25 mouse cellular contexts compared by ENCODE assay signal in the genomic region with DNA sequence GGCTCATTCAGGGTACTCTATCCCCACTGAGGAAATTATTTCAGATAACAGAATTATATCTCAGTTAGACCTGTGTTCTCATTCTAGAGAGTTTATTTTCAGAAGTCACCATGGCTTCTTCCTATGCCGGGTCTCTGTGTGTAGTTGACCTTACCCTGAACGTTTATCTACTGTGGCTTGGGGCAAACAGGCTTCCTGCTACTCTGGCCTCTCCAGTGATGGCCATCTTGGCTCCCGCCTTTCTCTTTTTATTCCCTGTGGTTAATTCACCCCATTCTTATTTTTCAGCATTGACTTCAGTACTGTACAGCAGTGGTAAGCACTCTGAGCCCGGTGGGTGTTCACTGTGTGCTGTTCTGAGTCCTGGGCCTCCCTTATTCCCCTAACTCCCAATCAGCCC. TPM values are rescaled to one million over a fixed set of nuclear protein-coding genes. Genes with fewer than 3 reads are reported as not detected.
A peak's percentile ranks its signal among the peaks of the same experiment; 100 is the strongest.
DNase-seq lines count a peak whose midpoint lies in the region; ATAC-seq and TF ChIP-seq lines count a peak whose summit lies in the region.
"Had no signal": no experiment of that assay in that cellular context is flagged by ENCODE, and none has a peak within 500 bp of the region (broad histone marks: within the 10 kb centered on the region; RNA-seq: fewer than 3 reads in every experiment).

No protein-coding gene starts in this region.

- no peaks in the 10 kb centered on the region for H3K9me3 ChIP-seq in heart, embryonic 10.5 days
- H3K9me3 ChIP-seq in megakaryocyte, embryonic 14.5 days: no peaks in the 10 kb centered on the region
- no peaks in the 10 kb centered on the region for H3K9me3 ChIP-seq in midbrain, embryonic 16.5 days (replicated peaks; ENCODE audit: control insufficient read depth, low read length, poor library complexity, severe bottlenecking)
- H3K9me3 ChIP-seq: G1E; heart, embryonic 15.5 days; limb, embryonic 13.5 days; liver, embryonic 12.5 days; midbrain, embryonic 12.5 days had no signal

- DNase-seq in heart, embryonic 10.5 days (ENCODE audit: low spot score): no peak
- DNase-seq in heart, postnatal 36 days: no peak
- DNase-seq: adrenal gland, adult 8-10 months; B cell, adult 2 months; cerebellum, adult 2 months; cerebellum, postnatal 36 days; embryo, embryonic 11 days; kidney, adult 9 months; lung, adult 18-20 months; lung, postnatal 10 days; right cerebral cortex, postnatal 14 days; thymus, postnatal 25 days had no signal

- TF ChIP-seq POLR2A in embryonic fibroblast, embryonic 13.5 days (IDR thresholded peaks at IDR 0.05; ENCODE audit: low read depth, low read length): no peak

- H3K27me3 ChIP-seq in heart, embryonic 10.5 days (ENCODE audit: insufficient read depth, poor library complexity, severe bottlenecking): no peaks in the 10 kb centered on the region
- no peaks in the 10 kb centered on the region for H3K27me3 ChIP-seq in megakaryocyte, embryonic 14.5 days (replicated peaks)
- no peaks in the 10 kb centered on the region for H3K27me3 ChIP-seq in midbrain, embryonic 16.5 days (ENCODE audit: control insufficient read depth, insufficient read depth, low read depth, low read length)
- H3K27me3 ChIP-seq: CH12.LX; heart, embryonic 15.5 days; limb, embryonic 13.5 days; liver, embryonic 12.5 days; midbrain, embryonic 12.5 days had no signal

- peaks cover 61% of the 10 kb centered on the region for H3K4me1 ChIP-seq in heart, embryonic 10.5 days
- peaks cover 70% of the 10 kb centered on the region for H3K4me1 ChIP-seq in megakaryocyte, embryonic 14.5 days
- H3K4me1 ChIP-seq in embryonic fibroblast, embryonic 13.5 days (ENCODE audit: control insufficient read depth, insufficient read depth, low read length): peaks cover 20% of the 10 kb centered on the region
- peaks cover 17% of the 10 kb centered on the region; the same call in 1 of the 2 replicates for H3K4me1 ChIP-seq in midbrain, embryonic 16.5 days (ENCODE audit: control insufficient read depth, insufficient read depth, low read length)
- H3K4me1 ChIP-seq: midbrain, embryonic 12.5 days had no signal

- 63% methylated on average over 4 of the region's 4 CpGs for WGBS in heart, embryonic 10.5 days
- 88% methylated on average over 4 of the region's 4 CpGs for WGBS in midbrain, embryonic 16.5 days

- H3K4me3 ChIP-seq in heart, embryonic 10.5 days: no peak overlapping the region
- peak overlapping the region; percentile 38 for H3K4me3 ChIP-seq in megakaryocyte, embryonic 14.5 days (replicated peaks)
- H3K4me3 ChIP-seq in embryonic fibroblast, embryonic 13.5 days (ENCODE audit: insufficient read depth, low read length): no peak overlapping the region
- H3K4me3 ChIP-seq in midbrain, embryonic 16.5 days (ENCODE audit: low read depth, low read length): no peak overlapping the region
- H3K4me3 ChIP-seq: heart, embryonic 15.5 days; limb, embryonic 13.5 days; liver, embryonic 12.5 days; midbrain, embryonic 12.5 days had no signal

- ATAC-seq in megakaryocyte, adult 5-6 weeks (ENCODE audit: poor library complexity, severe bottlenecking): no peak
- ATAC-seq in midbrain, embryonic 16.5 days: no peak
- no peak for ATAC-seq in cerebellum, adult (ENCODE audit: insufficient number of reproducible peaks, low FRiP score, low TSS enrichment)
- ATAC-seq: hindbrain, postnatal 0 days; intestine, embryonic 16.5 days; liver, embryonic 12.5 days had no signal

- H3K9ac ChIP-seq in midbrain, embryonic 16.5 days (ENCODE audit: low read depth, low read length): no peak overlapping the region
- H3K9ac ChIP-seq: heart, embryonic 15.5 days; limb, embryonic 13.5 days; liver, embryonic 12.5 days; midbrain, embryonic 12.5 days had no signal

- intact Hi-C loops in heart, postnatal 36 days (cut with DNase I): no loop called here

- peak overlapping the region; percentile 7; the same call in 1 of the 2 replicates for H3K27ac ChIP-seq in heart, embryonic 10.5 days
- H3K27ac ChIP-seq in embryonic fibroblast, embryonic 13.5 days (ENCODE audit: insufficient read depth, low read length): peak overlapping the region; percentile 1
- H3K27ac ChIP-seq in midbrain, embryonic 16.5 days (ENCODE audit: low read length): no peak overlapping the region
- H3K27ac ChIP-seq: heart, embryonic 15.5 days; hindbrain, postnatal 0 days; limb, embryonic 13.5 days; liver, embryonic 12.5 days; midbrain, embryonic 12.5 days had no signal

- H3K4me2 ChIP-seq in midbrain, embryonic 16.5 days (ENCODE audit: low read length): no peak overlapping the region
- H3K4me2 ChIP-seq: heart, embryonic 15.5 days; limb, embryonic 13.5 days; liver, embryonic 12.5 days; midbrain, embryonic 12.5 days had no signal

- peaks cover 22% of the 10 kb centered on the region; the same call in 1 of the 2 replicates for H3K36me3 ChIP-seq in heart, embryonic 10.5 days
- H3K36me3 ChIP-seq in megakaryocyte, embryonic 14.5 days (replicated peaks; ENCODE audit: low read length): peaks cover 70% of the 10 kb centered on the region
- no peaks in the 10 kb centered on the region for H3K36me3 ChIP-seq in midbrain, embryonic 16.5 days (ENCODE audit: control insufficient read depth, insufficient read depth, low read length)
- H3K36me3 ChIP-seq: heart, embryonic 15.5 days; limb, embryonic 13.5 days; midbrain, embryonic 12.5 days had no signal

- TF ChIP-seq CTCF in embryonic fibroblast, embryonic 13.5 days (IDR thresholded peaks at IDR 0.05; ENCODE audit: borderline replicate concordance, insufficient read depth, low read length): no peak

RNA-seq across cellular contexts. Expression of a gene that starts 25.1 kb away (rescaled TPM):
- 14.6 and 19.4 TPM in 2 replicates for polyA plus RNA-seq in heart, embryonic 10.5 days (2016; fragmentation: Nextera tagmentation; extraction: Ambion mirVana)
- total RNA-seq in heart, postnatal 36 days (2021): 10 to 100 TPM; 39.1 to 46.2 TPM
- 7.9 and 8.3 TPM in 2 replicates for polyA plus RNA-seq in megakaryocyte, embryonic 14.5 days (2012; ENCODE audit: insufficient read depth, low replicate concordance)
- 51.2 and 55.7 TPM in 2 replicates for total RNA-seq in megakaryocyte, adult 5-6 weeks (2015)
- total RNA-seq in megakaryocyte, adult 5-6 weeks (2017): 127 and 135 TPM in 2 replicates
- polyA plus RNA-seq in embryonic fibroblast, embryonic 13.5 days (2011; ENCODE audit: insufficient read length, low read depth, missing spikeins): 31.4 and 38.0 TPM in 2 replicates
- polyA plus RNA-seq in midbrain, embryonic 16.5 days (2015; fragmentation: Nextera tagmentation; extraction: Ambion mirVana): 4.2 and 4.5 TPM in 2 replicates

RNA-seq across cellular contexts. Expression of a gene that starts 52.6 kb away (rescaled TPM):
- 17.5 and 20.1 TPM in 2 replicates for polyA plus RNA-seq in heart, embryonic 10.5 days (2016; fragmentation: Nextera tagmentation; extraction: Ambion mirVana)
- total RNA-seq in heart, postnatal 36 days (2021): 10 to 100 TPM; 14.6 to 15.2 TPM
- 3.8 and 16.6 TPM in 2 replicates for polyA plus RNA-seq in megakaryocyte, embryonic 14.5 days (2012; ENCODE audit: insufficient read depth, low replicate concordance)
- total RNA-seq in megakaryocyte, adult 5-6 weeks (2015): 43.7 and 48.2 TPM in 2 replicates
- total RNA-seq in megakaryocyte, adult 5-6 weeks (2017): 44.8 and 49.1 TPM in 2 replicates
- 45.9 and 47.3 TPM in 2 replicates for polyA plus RNA-seq in embryonic fibroblast, embryonic 13.5 days (2011; ENCODE audit: insufficient read length, low read depth, missing spikeins)
- polyA plus RNA-seq in midbrain, embryonic 16.5 days (2015; fragmentation: Nextera tagmentation; extraction: Ambion mirVana): 10.7 and 11.2 TPM in 2 replicates
